Mouse (Mus musculus) layer of hippocampus, postnatal 36 days (tissue): ENCODE results near the gene Dpp7. TPM values are rescaled to one million over a fixed set of nuclear protein-coding genes. Genes with fewer than 3 reads are reported as not detected.

Source experiments
- DNase-seq, 2 experiments: peaks; one replicate each; pipeline ENCODE4 v3.0.0; 2022
- total RNA-seq, 2 experiments: library from RNA; stranded (reverse); gene quantifications; 2 replicates each; pipeline ENCODE4 v1.2.3; 2021

Dpp7 gene
- total RNA-seq, 2 experiments from 2014 or later, result 26.1 to 38.4 TPM

DNA sequence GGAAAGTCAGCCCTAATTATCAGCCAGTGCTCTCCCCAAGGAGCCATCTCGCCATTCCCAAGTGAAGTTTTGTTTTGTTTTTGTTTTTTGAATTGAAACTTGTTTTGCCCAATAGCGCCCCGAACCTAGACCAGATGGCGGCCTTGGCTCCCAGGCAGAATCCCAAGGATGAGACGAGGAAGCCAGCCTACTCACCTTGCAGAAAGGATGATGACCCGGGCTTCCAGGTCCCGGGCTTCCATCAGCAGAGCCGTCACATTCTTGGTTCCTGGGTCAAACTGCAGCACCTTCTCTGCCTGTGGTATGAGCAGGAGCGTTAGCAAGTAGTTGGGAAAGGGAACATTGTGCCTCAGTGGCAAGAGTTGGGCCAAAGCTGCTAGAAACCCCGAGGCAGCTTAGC, 46.0 kb downstream of the Dpp7 start:
- no peak for DNase-seq

DNA sequence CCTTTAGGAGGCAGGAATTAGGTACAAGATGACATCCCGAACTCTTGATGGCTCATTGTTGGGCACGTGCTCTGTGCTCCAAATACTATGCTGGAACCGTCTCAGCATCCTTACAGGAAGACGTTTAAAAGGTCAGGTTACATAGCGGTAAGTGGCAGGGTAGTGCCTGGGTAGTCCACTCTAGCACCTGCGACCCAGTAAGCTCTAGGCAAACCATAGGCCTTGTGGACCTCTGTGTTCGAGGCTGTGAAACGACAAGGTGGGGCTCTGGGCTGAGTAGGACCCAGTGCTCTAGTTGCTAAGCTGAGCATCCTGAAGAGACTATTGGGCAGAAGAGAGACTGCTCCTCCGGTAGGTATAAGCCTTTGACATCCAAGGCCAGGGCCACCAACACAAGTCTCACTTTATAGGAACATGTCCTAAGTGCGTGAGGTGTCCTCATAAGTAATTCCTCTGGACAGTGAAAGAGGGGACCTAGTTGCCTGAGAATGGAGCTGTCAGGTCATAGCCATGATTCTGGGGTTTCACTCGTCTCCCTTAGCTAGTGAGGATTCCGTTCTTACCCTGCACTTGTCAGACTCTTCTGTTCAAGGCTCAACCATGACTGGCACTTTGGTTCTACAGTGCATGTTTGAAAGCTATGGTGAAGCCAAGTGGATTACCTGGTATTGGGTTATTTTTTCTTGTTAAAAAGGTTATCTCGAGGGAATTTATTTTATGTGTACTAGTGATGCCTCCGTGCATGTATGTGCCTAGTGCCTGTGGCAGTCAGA, 50.4 kb downstream of the Dpp7 start:
- DNase-seq, result no peak

DNA sequence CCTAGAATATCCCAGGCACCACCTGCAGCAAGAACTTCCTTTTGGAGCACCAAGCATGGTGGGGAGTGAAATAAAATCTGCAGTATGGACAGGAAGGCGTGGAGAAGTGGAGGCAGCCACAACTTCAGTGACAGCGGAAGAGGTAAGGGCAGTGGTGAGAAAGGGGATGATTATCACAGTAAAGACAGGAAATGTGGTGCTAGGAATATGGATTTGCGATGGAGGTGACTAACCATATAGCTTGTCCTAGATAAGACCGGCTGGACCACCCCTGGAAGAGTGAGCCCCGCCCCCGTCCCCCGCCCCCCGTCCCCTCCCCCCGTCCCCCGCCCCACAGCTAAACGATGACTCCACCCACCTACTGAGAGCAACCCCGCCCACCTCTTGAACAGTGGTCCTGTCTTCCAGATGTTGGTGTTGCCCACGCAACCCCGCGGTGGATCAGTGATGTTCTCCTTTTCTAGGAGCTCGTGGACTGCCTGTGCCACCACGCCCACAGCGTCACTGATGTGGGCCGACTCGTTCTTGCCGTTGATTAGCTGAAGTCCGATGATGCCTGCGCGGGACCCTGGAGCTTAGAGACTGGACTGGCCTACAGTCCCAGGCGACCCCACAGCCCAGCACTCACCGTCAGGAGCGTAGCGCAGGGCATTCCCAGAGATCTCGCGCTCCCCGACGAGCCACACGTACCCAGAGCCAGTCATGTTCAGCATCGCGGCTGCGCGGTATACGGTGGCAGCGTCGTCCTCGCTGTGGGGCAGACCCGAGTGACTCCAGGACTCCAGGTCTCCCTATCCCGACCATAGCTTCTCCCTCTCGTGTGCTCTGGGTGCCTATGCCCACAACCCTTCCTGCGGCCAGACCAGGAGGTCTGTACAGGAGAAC, 51.3 kb downstream of the Dpp7 start:
- DNase-seq, result no peak

DNA sequence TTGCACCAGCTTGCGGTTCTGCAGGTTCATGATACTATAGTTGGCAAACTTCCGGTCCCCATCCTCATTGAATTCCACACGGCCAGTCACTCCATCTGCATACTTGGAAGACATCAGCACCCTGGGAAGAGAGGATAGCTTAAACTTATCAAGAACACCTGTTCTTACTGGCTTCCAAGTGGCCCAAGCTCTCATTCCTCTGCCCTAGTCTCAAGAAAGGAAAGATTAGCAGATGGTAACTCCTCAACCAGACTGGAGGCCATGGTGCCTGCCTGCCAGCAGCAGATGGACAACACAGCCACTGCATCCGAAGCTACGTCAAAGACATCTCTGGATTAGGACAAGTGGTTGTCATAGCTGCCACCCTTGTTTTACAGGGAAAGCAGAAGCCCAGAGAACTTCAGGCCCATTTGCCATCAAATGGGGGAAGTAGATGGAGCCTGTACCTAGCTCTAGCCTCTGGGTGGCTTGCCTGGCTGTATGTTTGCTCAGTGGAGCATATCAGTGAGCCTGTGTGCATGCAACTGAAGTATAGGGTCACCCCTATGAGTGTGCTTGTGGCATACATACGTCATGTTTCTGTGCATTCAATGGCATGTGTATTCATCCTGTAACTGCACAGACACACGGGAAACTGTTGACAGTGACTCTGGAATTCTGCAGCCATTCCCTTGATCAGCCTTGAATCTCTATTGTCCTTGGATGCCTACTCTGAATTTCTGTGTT, 52.1 kb downstream of the Dpp7 start:
- DNase-seq, result no peak

DNA sequence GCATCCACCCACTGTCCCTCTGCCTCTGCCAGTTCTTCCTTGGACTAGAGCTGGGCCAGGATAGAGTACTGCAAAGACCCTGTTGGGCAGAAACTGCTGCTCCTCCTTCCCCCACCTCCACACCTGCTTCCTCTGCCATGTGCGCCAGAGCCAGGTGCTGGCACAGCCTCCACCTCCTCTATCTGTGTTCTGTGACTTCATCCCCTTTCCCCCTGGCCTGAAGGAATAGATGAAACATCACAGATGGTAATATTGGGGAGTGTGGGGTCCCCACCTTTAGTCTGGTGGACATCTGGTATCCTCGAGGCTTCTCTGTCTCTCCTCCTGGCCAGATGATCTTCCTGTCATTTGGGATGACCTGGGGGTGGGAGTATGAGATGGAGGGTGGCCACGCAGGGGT, 52.7 kb downstream of the Dpp7 start:
- DNase-seq, result no peak

Other genes starting within 250 kb of the Dpp7 start
- gene Nrarp, start 175.6 kb downstream of the Dpp7 start, total RNA-seq, result 10 to 100 TPM; 21.3 to 21.5 TPM
- 1 to 10 TPM; 1.3 to 1.8 TPM for gene Tor4a, start 159.5 kb downstream of the Dpp7 start, total RNA-seq
- gene Nelfb, start 144.9 kb downstream of the Dpp7 start, total RNA-seq, result 10 to 100 TPM; 55.1 to 58.1 TPM
- gene Stpg3, start 141.7 kb downstream of the Dpp7 start, total RNA-seq, result not detected
- not detected for gene Fam166a, start 137.6 kb downstream of the Dpp7 start, total RNA-seq
- 100 to 1,000 TPM; 309 to 323 TPM for gene Tubb4b, start 131.7 kb downstream of the Dpp7 start, total RNA-seq
- gene Slc34a3, start 122.0 kb downstream of the Dpp7 start, total RNA-seq, result not detected
- gene Rnf224, start 119.6 kb downstream of the Dpp7 start, total RNA-seq, result not detected
- gene Rnf208, start 114.1 kb downstream of the Dpp7 start, total RNA-seq, result 100 to 1,000 TPM; 223 to 232 TPM
- gene Cysrt1, start 113.9 kb downstream of the Dpp7 start, total RNA-seq, result not detected
- 1 to 10 TPM; 2.2 to 4.4 TPM for gene AL732309.1, start 109.5 kb downstream of the Dpp7 start, total RNA-seq
- 10 to 100 TPM; 35.5 to 40.4 TPM for gene Tmem203, start 100.9 kb downstream of the Dpp7 start, total RNA-seq
- gene Tprn, start 93.7 kb downstream of the Dpp7 start, total RNA-seq, result 10 to 100 TPM; 19.4 to 23.1 TPM
- gene Ssna1, start 83.9 kb downstream of the Dpp7 start, total RNA-seq, result 10 to 100 TPM; 65.0 to 69.4 TPM
- 10 to 100 TPM; 83.0 to 83.3 TPM for gene Anapc2, start 83.9 kb downstream of the Dpp7 start, total RNA-seq
- not detected for gene Tmem210, start 68.2 kb downstream of the Dpp7 start, total RNA-seq
- not detected for gene Lrrc26, start 66.4 kb downstream of the Dpp7 start, total RNA-seq
- 100 to 1,000 TPM; 420 to 431 TPM for gene Grin1, start 37.2 kb downstream of the Dpp7 start, total RNA-seq
- 10 to 100 TPM; 50.6 to 52.3 TPM for gene Man1b1, start 24.0 kb downstream of the Dpp7 start, total RNA-seq
- gene Uap1l1, start 9.3 kb upstream of the Dpp7 start, total RNA-seq, result 10 to 100 TPM; 10.8 to 13.8 TPM
- 1 to 10 TPM; 3.7 to 4.6 TPM for gene Sapcd2, start 16.0 kb upstream of the Dpp7 start, total RNA-seq
- 10 to 100 TPM; 14.9 to 16.1 TPM for gene Entpd2, start 39.5 kb upstream of the Dpp7 start, total RNA-seq
- 100 to 1,000 TPM; 422 to 431 TPM for gene Npdc1, start 43.0 kb upstream of the Dpp7 start, total RNA-seq
- gene Fut7, start 66.9 kb upstream of the Dpp7 start, total RNA-seq, result under 1 TPM; 0.87 to 0.94 TPM
- 100 to 1,000 TPM; 147 to 167 TPM for gene Abca2, start 72.3 kb upstream of the Dpp7 start, total RNA-seq
- under 1 TPM in 1 of 2 experiments, not detected in 1; 0.66 TPM for gene Clic3, start 100.5 kb upstream of the Dpp7 start, total RNA-seq
- gene Paxx, start 104.7 kb upstream of the Dpp7 start, total RNA-seq, result 10 to 100 TPM; 46.2 to 62.8 TPM
- 100 to 1,000 TPM; 435 to 800 TPM for gene Ptgds, start 113.7 kb upstream of the Dpp7 start, total RNA-seq
- not detected for gene Lcn12, start 137.6 kb upstream of the Dpp7 start, total RNA-seq
- gene Fbxw5, start 144.4 kb upstream of the Dpp7 start, total RNA-seq, result 100 to 1,000 TPM; 115 to 116 TPM
- 1 to 10 TPM in 1 of 2 experiments, under 1 TPM in 1; 0.88 to 1.5 TPM for gene C8g, start 145.4 kb upstream of the Dpp7 start, total RNA-seq
- gene Traf2, start 190.6 kb upstream of the Dpp7 start, total RNA-seq, result 10 to 100 TPM; 11.9 to 12.6 TPM
- 100 to 1,000 TPM; 200 to 212 TPM for gene Edf1, start 201.5 kb upstream of the Dpp7 start, total RNA-seq
- 1 to 10 TPM; 3.1 to 3.2 TPM for gene Mamdc4, start 218.5 kb upstream of the Dpp7 start, total RNA-seq
- gene Phpt1, start 218.9 kb upstream of the Dpp7 start, total RNA-seq, result 10 to 100 TPM; 62.5 to 68.3 TPM
- gene Ajm1, start 225.4 kb upstream of the Dpp7 start, total RNA-seq, result 100 to 1,000 TPM in 1 of 2 experiments, 10 to 100 TPM in 1; 96.4 to 117 TPM